Mouse (Mus musculus) effector memory CD4-positive, alpha-beta T cell, adult 7 months (primary cell): Measurements from ENCODE around the gene Wdr5. TPM values are rescaled to one million over a fixed set of nuclear protein-coding genes. Genes with fewer than 3 reads are reported as not detected.

Experiments
- polyA plus RNA-seq: library from polyadenylated mRNA; unstranded; fragments of 100-300 nt; shearing (Covaris generic); gene quantifications from one replicate; pipeline ENCODE4 v1.2.1, GENCODE M21; 2017

Wdr5 gene
- 33.8 TPM for polyA plus RNA-seq

DNA sequence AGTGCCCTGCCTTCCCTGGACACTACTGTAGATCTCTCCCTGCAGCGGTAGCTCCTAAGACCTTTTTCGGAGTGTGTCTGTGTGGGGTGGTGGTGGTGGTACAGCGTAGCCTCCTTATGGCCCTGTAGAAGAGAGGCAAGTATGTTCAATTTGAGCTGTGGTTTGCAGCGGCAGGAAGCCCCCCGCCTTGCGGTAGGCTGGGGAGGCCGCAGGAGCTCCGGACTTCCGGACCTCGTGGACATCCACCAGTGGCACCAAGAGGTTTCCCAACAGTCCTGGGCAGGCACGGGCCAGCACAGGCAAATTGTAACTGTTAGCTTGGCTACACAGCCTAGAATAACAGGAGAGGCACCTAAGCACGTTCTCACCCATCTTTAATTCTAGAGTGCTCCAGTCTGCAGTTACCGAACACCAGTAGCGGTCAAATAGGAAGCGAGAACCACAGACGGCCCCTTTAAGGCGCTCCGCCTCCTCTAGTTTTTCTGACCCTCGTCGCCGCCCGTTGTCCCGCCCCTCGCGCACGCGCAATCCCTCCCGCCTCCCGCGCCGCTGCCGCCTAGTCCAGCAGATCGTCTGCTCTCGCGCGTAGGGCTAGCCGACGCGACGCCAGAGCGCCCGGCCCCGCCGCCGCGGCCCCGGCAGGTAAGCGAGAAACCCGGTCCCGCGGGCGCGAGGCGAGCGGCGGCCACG lies at the start of gene Wdr5:
Gene Wdr5, plus strand, starts transcription at position 519 of the 690 bp plus-strand sequence.

DNA sequence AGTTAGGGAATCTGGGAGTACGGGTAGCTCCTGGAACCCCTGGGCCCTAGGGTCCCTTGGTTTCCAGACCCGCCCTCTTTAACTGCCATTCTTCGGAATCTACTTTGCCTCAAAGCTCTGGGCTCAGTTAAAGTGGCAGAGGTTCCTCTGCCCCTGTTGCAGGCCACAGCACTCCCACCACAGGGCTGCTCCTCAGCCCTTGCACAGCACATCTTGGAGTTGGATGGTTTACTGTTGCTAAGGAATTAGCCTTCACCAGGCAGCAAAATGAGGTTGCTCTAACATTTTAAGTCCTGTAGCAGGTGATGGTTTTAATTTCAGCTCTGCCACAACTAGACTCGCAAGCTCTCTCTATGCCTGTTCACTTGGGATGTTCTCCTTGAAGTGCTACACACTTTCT lies 7.4 kb upstream of the Wdr5 start, which contains the start of gene Brd3:
Gene Brd3, minus strand, starts transcription at position 101 of the 400 bp plus-strand sequence.

Other genes starting within 250 kb of the Wdr5 start
- gene Vav2, start 88.1 kb upstream of the Wdr5 start, polyA plus RNA-seq = 1.2 TPM
- gene Brd3os, start 72.8 kb upstream of the Wdr5 start, polyA plus RNA-seq = 0.27 TPM
- 25.8 TPM for gene Brd3, start 7.5 kb upstream of the Wdr5 start, polyA plus RNA-seq
- gene Rxra, start 161.3 kb downstream of the Wdr5 start, polyA plus RNA-seq = 5.7 TPM